Mouse (Mus musculus) neural tube, embryonic 15.5 days (tissue): ENCODE results near the gene Slc25a21. TPM values are rescaled to one million over a fixed set of nuclear protein-coding genes. Genes with fewer than 3 reads are reported as not detected.

Source experiments
- ATAC-seq: fragments of 200-750 bp; cut with Nextera tagmentation; 2 replicates; pipeline ENCODE4 v1.8.0; 2017; ENCODE audit warnings: mild to moderate bottlenecking, moderate TSS enrichment, moderate library complexity; ENCODE audit not compliant: low FRiP score
- H3K27ac ChIP-seq: fragments of 300-500 bp; sonication (generic); replicated peaks from 2 replicates; pipeline ENCODE4 v1.5.1; 2015; ENCODE audit warnings: mild to moderate bottlenecking, inconsistent platforms
- H3K27me3 ChIP-seq: fragments of 300-500 bp; sonication (generic); replicated peaks from 2 replicates; pipeline ENCODE4 v1.6.1; 2015; ENCODE audit warnings: inconsistent platforms
- H3K36me3 ChIP-seq: fragments of 300-500 bp; sonication (generic); 2 replicates; pipeline ENCODE4 v1.6.1; 2015; ENCODE audit warnings: inconsistent platforms
- H3K4me1 ChIP-seq: fragments of 300-500 bp; sonication (generic); 2 replicates; pipeline ENCODE4 v1.6.1; 2015; ENCODE audit warnings: inconsistent platforms
- H3K4me2 ChIP-seq: fragments of 300-500 bp; sonication (generic); 2 replicates; pipeline ENCODE4 v1.6.1; 2015; ENCODE audit warnings: inconsistent platforms, mild to moderate bottlenecking, moderate library complexity
- H3K4me3 ChIP-seq: fragments of 300-500 bp; sonication (generic); replicated peaks from 2 replicates; pipeline ENCODE4 v1.5.1; 2015; ENCODE audit warnings: mild to moderate bottlenecking, inconsistent platforms
- H3K9ac ChIP-seq: fragments of 300-500 bp; sonication (generic); replicated peaks from 2 replicates; pipeline ENCODE4 v1.6.1; 2015; ENCODE audit warnings: mild to moderate bottlenecking, inconsistent platforms
- H3K9me3 ChIP-seq: fragments of 300-500 bp; sonication (generic); replicated peaks from 2 replicates; pipeline ENCODE4 v1.6.1; 2016; ENCODE audit warnings: inconsistent platforms
- WGBS: fragments of 180-500 bp; shearing (Covaris S2); methylation state at CpG from one replicate; pipeline ENCODE4 v1.1.7; 2015; ENCODE audit warnings: mixed read lengths; 5-methylcytosine and 5-hydroxymethylcytosine counted together
- polyA plus RNA-seq: library from polyadenylated mRNA; unstranded; fragments of >200 nt; fragmentation: Nextera tagmentation; extraction: Ambion mirVana; gene quantifications from 2 replicates; pipeline ENCODE4 v1.2.1, GENCODE M21; 2015

Slc25a21 gene
- polyA plus RNA-seq, 1 experiment from 2014 or later = 0.14 TPM

- H3K4me2 ChIP-seq = no peak overlapping the region
- 80% methylated on average over 4 of the region's 4 CpGs for WGBS
- no peak for ATAC-seq
- H3K4me1 ChIP-seq = peaks cover 6% of the 10 kb centered on the region
- H3K36me3 ChIP-seq = no peaks in the 10 kb centered on the region
- H3K27ac ChIP-seq = no peak overlapping the region
- H3K9ac ChIP-seq = no peak overlapping the region
- H3K4me3 ChIP-seq = no peak overlapping the region
- no peaks in the 10 kb centered on the region for H3K27me3 ChIP-seq
- H3K9me3 ChIP-seq = no peaks in the 10 kb centered on the region
Measured at GRCm38 (mm10) chr12:56789236-56789635, 408.0 kb downstream of the Slc25a21 start.

- Histone ChIP-seq H3K9ac (no peak overlapping the region), H3K27me3 (no peaks in the 10 kb centered on the region), H3K4me1 (no peaks in the 10 kb centered on the region), H3K27ac (no peak overlapping the region), H3K4me3 (no peak overlapping the region), H3K36me3 (no peaks in the 10 kb centered on the region), H3K4me2 (no peak overlapping the region), H3K9me3 (no peaks in the 10 kb centered on the region)
- ATAC-seq = no peak
- WGBS = 81% methylated on average over 1 of the region's 1 CpGs
Measured at GRCm38 (mm10) chr12:56785250-56785649, 412.0 kb downstream of the Slc25a21 start.

GRCm38 (mm10) chr12:56781196-56781595 is 416.1 kb downstream of the Slc25a21 start:
- no peak overlapping the region for H3K9ac ChIP-seq
- 72% methylated on average over 5 of the region's 5 CpGs for WGBS
- no peaks in the 10 kb centered on the region for H3K9me3 ChIP-seq
- no peaks in the 10 kb centered on the region for H3K4me1 ChIP-seq
- H3K4me3 ChIP-seq = no peak overlapping the region
- H3K27ac ChIP-seq = no peak overlapping the region
- ATAC-seq = no peak
- no peak overlapping the region for H3K4me2 ChIP-seq
- no peaks in the 10 kb centered on the region for H3K27me3 ChIP-seq
- no peaks in the 10 kb centered on the region for H3K36me3 ChIP-seq

GRCm38 (mm10) chr12:56779621-56780020 is 417.7 kb downstream of the Slc25a21 start:
- WGBS = 92% methylated on average over 3 of the region's 3 CpGs
- H3K36me3 ChIP-seq = no peaks in the 10 kb centered on the region
- H3K4me3 ChIP-seq = no peak overlapping the region
- no peak overlapping the region for H3K27ac ChIP-seq
- no peak overlapping the region for H3K9ac ChIP-seq
- H3K27me3 ChIP-seq = no peaks in the 10 kb centered on the region
- no peaks in the 10 kb centered on the region for H3K9me3 ChIP-seq
- H3K4me1 ChIP-seq = no peaks in the 10 kb centered on the region
- no peak for ATAC-seq
- no peak overlapping the region for H3K4me2 ChIP-seq

GRCm38 (mm10) chr12:56773941-56774340 is 423.3 kb downstream of the Slc25a21 start:
- Histone ChIP-seq H3K9ac (no peak overlapping the region), H3K27ac (no peak overlapping the region), H3K4me3 (no peak overlapping the region), H3K4me1 (no peaks in the 10 kb centered on the region), H3K36me3 (no peaks in the 10 kb centered on the region), H3K9me3 (no peaks in the 10 kb centered on the region), H3K27me3 (no peaks in the 10 kb centered on the region), H3K4me2 (no peak overlapping the region)
- 77% methylated on average over 6 of the region's 6 CpGs for WGBS
- ATAC-seq = no peak

- H3K27me3 ChIP-seq = no peaks in the 10 kb centered on the region
- no peak overlapping the region for H3K4me3 ChIP-seq
- H3K4me1 ChIP-seq = no peaks in the 10 kb centered on the region
- no peaks in the 10 kb centered on the region for H3K9me3 ChIP-seq
- no peak for ATAC-seq
- H3K27ac ChIP-seq = no peak overlapping the region
- 75% methylated on average over 5 of the region's 5 CpGs for WGBS
- H3K9ac ChIP-seq = no peak overlapping the region
- no peak overlapping the region for H3K4me2 ChIP-seq
- H3K36me3 ChIP-seq = no peaks in the 10 kb centered on the region
Measured at GRCm38 (mm10) chr12:56769421-56769820, 427.9 kb downstream of the Slc25a21 start.

- H3K4me1 ChIP-seq = no peaks in the 10 kb centered on the region
- H3K9ac ChIP-seq = no peak overlapping the region
- ATAC-seq = no peak
- no peaks in the 10 kb centered on the region for H3K27me3 ChIP-seq
- H3K27ac ChIP-seq = no peak overlapping the region
- no peaks in the 10 kb centered on the region for H3K36me3 ChIP-seq
- no peaks in the 10 kb centered on the region for H3K9me3 ChIP-seq
- no peak overlapping the region for H3K4me3 ChIP-seq
- 85% methylated on average over 6 of the region's 6 CpGs for WGBS
- no peak overlapping the region for H3K4me2 ChIP-seq
Measured at GRCm38 (mm10) chr12:56767474-56767873, 429.8 kb downstream of the Slc25a21 start.

- Histone ChIP-seq H3K27ac (no peak overlapping the region), H3K4me2 (no peak overlapping the region), H3K4me3 (no peak overlapping the region), H3K27me3 (no peaks in the 10 kb centered on the region), H3K9ac (no peak overlapping the region), H3K4me1 (no peaks in the 10 kb centered on the region), H3K36me3 (no peaks in the 10 kb centered on the region), H3K9me3 (no peaks in the 10 kb centered on the region)
- 92% methylated on average over 4 of the region's 4 CpGs for WGBS
- no peak for ATAC-seq
Measured at GRCm38 (mm10) chr12:56737104-56737503, 460.2 kb downstream of the Slc25a21 start.

- no peak for ATAC-seq
- H3K27ac ChIP-seq = no peak overlapping the region
- no peaks in the 10 kb centered on the region for H3K4me1 ChIP-seq
- no peak overlapping the region for H3K4me3 ChIP-seq
- H3K9me3 ChIP-seq = no peaks in the 10 kb centered on the region
- no peaks in the 10 kb centered on the region for H3K27me3 ChIP-seq
- H3K9ac ChIP-seq = no peak overlapping the region
- no peaks in the 10 kb centered on the region for H3K36me3 ChIP-seq
- WGBS = 61% methylated on average over 4 of the region's 4 CpGs
- H3K4me2 ChIP-seq = no peak overlapping the region
Measured at GRCm38 (mm10) chr12:56727631-56728030, 469.6 kb downstream of the Slc25a21 start.

- H3K4me1 ChIP-seq = no peaks in the 10 kb centered on the region
- no peaks in the 10 kb centered on the region for H3K36me3 ChIP-seq
- 20% methylated on average over 6 of the region's 6 CpGs for WGBS
- no peak overlapping the region for H3K27ac ChIP-seq
- no peaks in the 10 kb centered on the region for H3K9me3 ChIP-seq
- ATAC-seq = no peak
- H3K9ac ChIP-seq = no peak overlapping the region
- peaks cover 21% of the 10 kb centered on the region for H3K27me3 ChIP-seq
- H3K4me3 ChIP-seq = no peak overlapping the region
- H3K4me2 ChIP-seq = no peak overlapping the region; the same call in 1 of the 2 replicates
Measured at GRCm38 (mm10) chr12:56718707-56719051, 478.6 kb downstream of the Slc25a21 start.

GRCm38 (mm10) chr12:56717971-56718706 is 479.1 kb downstream of the Slc25a21 start:
- Histone ChIP-seq H3K27ac (no peak overlapping the region), H3K4me2 (no peak overlapping the region; the same call in 1 of the 2 replicates), H3K9me3 (no peaks in the 10 kb centered on the region), H3K4me1 (no peaks in the 10 kb centered on the region), H3K4me3 (no peak overlapping the region), H3K27me3 (peaks cover 21% of the 10 kb centered on the region), H3K9ac (no peak overlapping the region), H3K36me3 (no peaks in the 10 kb centered on the region)
- ATAC-seq = no peak
- 13% methylated on average over 14 of the region's 14 CpGs for WGBS

GRCm38 (mm10) chr12:56701004-56701403 is 496.3 kb downstream of the Slc25a21 start:
- Histone ChIP-seq H3K4me2 (no peak overlapping the region), H3K4me3 (no peak overlapping the region), H3K27me3 (peaks cover 80% of the 10 kb centered on the region), H3K9ac (no peak overlapping the region), H3K27ac (no peak overlapping the region), H3K9me3 (no peaks in the 10 kb centered on the region), H3K36me3 (no peaks in the 10 kb centered on the region), H3K4me1 (peaks cover 11% of the 10 kb centered on the region)
- no peak for ATAC-seq
- WGBS = 12% methylated on average over 6 of the region's 6 CpGs
